Mouse (Mus musculus) liver, embryonic 16.5 days (tissue): ENCODE data around the gene Tnfrsf17. TPM values are rescaled to one million over a fixed set of nuclear protein-coding genes. Genes with fewer than 3 reads are reported as not detected.
A peak's percentile ranks its signal among the peaks of the same experiment; 100 is the strongest.

Experiments
- ATAC-seq: fragments of 200-750 bp; cut with Nextera tagmentation; 2 replicates; pipeline ENCODE4 v1.8.0; 2017; ENCODE audit warnings: low read depth, mild to moderate bottlenecking, moderate number of reproducible peaks, moderate library complexity
- H3K27ac ChIP-seq: fragments of 300-500 bp; sonication (generic); 2 replicates; pipeline ENCODE4 v1.5.1; 2014; ENCODE audit warnings: mild to moderate bottlenecking, low read length
- H3K27me3 ChIP-seq: fragments of 300-500 bp; sonication (generic); 2 replicates; pipeline ENCODE4 v1.6.1; 2014; ENCODE audit warnings: low read depth, low read length, mixed read lengths; ENCODE audit not compliant: control insufficient read depth, insufficient read depth
- H3K36me3 ChIP-seq: fragments of 300-500 bp; sonication (generic); 2 replicates; pipeline ENCODE4 v1.6.1; 2014; ENCODE audit warnings: mild to moderate bottlenecking; ENCODE audit not compliant: control insufficient read depth, insufficient read depth
- H3K4me1 ChIP-seq: fragments of 300-500 bp; sonication (generic); 2 replicates; pipeline ENCODE4 v1.6.1; 2014; ENCODE audit warnings: low read depth, low read length, mixed read lengths; ENCODE audit not compliant: control insufficient read depth
- H3K4me2 ChIP-seq: fragments of 300-500 bp; sonication (generic); 2 replicates; pipeline ENCODE4 v1.6.1; 2014; ENCODE audit warnings: low read depth, low read length, mixed read lengths
- H3K4me3 ChIP-seq: fragments of 300-500 bp; sonication (generic); 2 replicates; pipeline ENCODE4 v1.5.1; 2014; ENCODE audit warnings: low read depth, mild to moderate bottlenecking, low read length
- H3K9ac ChIP-seq: fragments of 300-500 bp; sonication (generic); 2 replicates; pipeline ENCODE4 v1.6.1; 2014; ENCODE audit warnings: low read depth, low read length
- H3K9me3 ChIP-seq: fragments of 300-500 bp; sonication (generic); replicated peaks from 2 replicates; pipeline ENCODE4 v1.6.1; 2016; ENCODE audit warnings: low read length; ENCODE audit not compliant: control insufficient read depth
- WGBS: fragments of 180-500 bp; shearing (Covaris S2); extraction: QIAGEN DNeasy Blood & Tissue Kit; methylation state at CpG from one replicate; pipeline ENCODE4 v1.1.7; 2014; ENCODE audit not compliant: insufficient replicate concordance; 5-methylcytosine and 5-hydroxymethylcytosine counted together
- polyA plus RNA-seq: library from polyadenylated mRNA; unstranded; fragments of >200 nt; fragmentation: Nextera tagmentation; extraction: Ambion mirVana; gene quantifications from 2 replicates; pipeline ENCODE4 v1.2.1, GENCODE M21; 2015

Tnfrsf17 gene
- polyA plus RNA-seq, 1 experiment from 2014 or later: not detected

GRCm38 (mm10) chr16:11322409-11323323, 9.1 kb downstream of the Tnfrsf17 start, which contains the start of gene Snx29:
Gene Snx29 (plus strand): TSS chr16:11322908.
- ATAC-seq: peak; percentile 97
- H3K4me3 ChIP-seq: peak within 1 kb of the TSS; percentile 86
- 5% methylated on average over 59 of the region's 61 CpGs for WGBS

GRCm38 (mm10) chr16:11323324-11324051, 9.9 kb downstream of the Tnfrsf17 start:
- Histone ChIP-seq H3K4me2 (peak overlapping the region; percentile 90), H3K4me1 (peaks cover 9% of the 10 kb centered on the region), H3K9me3 (no peaks in the 10 kb centered on the region), H3K27me3 (no peaks in the 10 kb centered on the region), H3K4me3 (peak overlapping the region; percentile 86), H3K9ac (peak overlapping the region; percentile 82), H3K36me3 (no peaks in the 10 kb centered on the region), H3K27ac (peak overlapping the region; percentile 83)
- WGBS: 8% methylated on average over 17 of the region's 17 CpGs
- ATAC-seq: peak; percentile 35

More at GRCm38 (mm10) chr16:11322409-11323323, 9.1 kb downstream of the Tnfrsf17 start, which contains the start of gene Snx29:
- Histone ChIP-seq H3K4me2 (peak within 1 kb of the TSS; percentile 90), H3K4me1 (peaks cover 9% of the 10 kb centered on the region), H3K9ac (peak within 1 kb of the TSS; percentile 82), H3K27ac (peak within 1 kb of the TSS; percentile 83), H3K36me3 (no peaks in the 10 kb centered on the region), H3K9me3 (no peaks in the 10 kb centered on the region), H3K27me3 (no peaks in the 10 kb centered on the region)

GRCm38 (mm10) chr16:11330081-11330800, 16.6 kb downstream of the Tnfrsf17 start:
- 61% methylated on average over 3 of the region's 3 CpGs for WGBS
- Histone ChIP-seq H3K4me2 (no peak overlapping the region), H3K4me3 (no peak overlapping the region), H3K27me3 (no peaks in the 10 kb centered on the region), H3K27ac (no peak overlapping the region), H3K9ac (no peak overlapping the region), H3K4me1 (no peaks in the 10 kb centered on the region; the same call in 1 of the 2 replicates), H3K36me3 (no peaks in the 10 kb centered on the region), H3K9me3 (no peaks in the 10 kb centered on the region; the same call in 1 of the 2 replicates)
- no peak for ATAC-seq

GRCm38 (mm10) chr16:11331030-11331429, 17.4 kb downstream of the Tnfrsf17 start:
- Histone ChIP-seq H3K4me2 (no peak overlapping the region), H3K27ac (no peak overlapping the region)

GRCm38 (mm10) chr16:11343292-11343815, 29.7 kb downstream of the Tnfrsf17 start:
- Histone ChIP-seq H3K9ac (no peak overlapping the region), H3K36me3 (no peaks in the 10 kb centered on the region), H3K27ac (0 out of 2 replicates have a peak overlapping the region, but pooled peaks have one; percentile 6), H3K27me3 (no peaks in the 10 kb centered on the region), H3K4me2 (no peak overlapping the region), H3K4me3 (no peak overlapping the region), H3K9me3 (no peaks in the 10 kb centered on the region), H3K4me1 (no peaks in the 10 kb centered on the region)
- 41% methylated on average over 4 of the region's 4 CpGs for WGBS
- ATAC-seq: peak; percentile 76

More at GRCm38 (mm10) chr16:11331030-11331429, 17.4 kb downstream of the Tnfrsf17 start:
- Histone ChIP-seq H3K36me3 (no peaks in the 10 kb centered on the region), H3K4me3 (no peak overlapping the region), H3K4me1 (no peaks in the 10 kb centered on the region; the same call in 1 of the 2 replicates), H3K27me3 (no peaks in the 10 kb centered on the region), H3K9ac (no peak overlapping the region), H3K9me3 (no peaks in the 10 kb centered on the region; the same call in 1 of the 2 replicates)
- no peak for ATAC-seq
- 69% methylated on average over 1 of the region's 1 CpGs for WGBS

GRCm38 (mm10) chr16:11351903-11352302, 38.3 kb downstream of the Tnfrsf17 start:
- Histone ChIP-seq H3K9me3 (no peaks in the 10 kb centered on the region), H3K36me3 (no peaks in the 10 kb centered on the region), H3K27ac (no peak overlapping the region), H3K27me3 (no peaks in the 10 kb centered on the region), H3K4me2 (no peak overlapping the region), H3K4me3 (no peak overlapping the region), H3K9ac (no peak overlapping the region), H3K4me1 (no peaks in the 10 kb centered on the region)
- 38% methylated on average over 7 of the region's 7 CpGs for WGBS
- ATAC-seq: no peak; the same call in 1 of the 2 replicates

- Histone ChIP-seq H3K27ac (no peak overlapping the region), H3K4me1 (no peaks in the 10 kb centered on the region), H3K9ac (no peak overlapping the region), H3K9me3 (no peaks in the 10 kb centered on the region), H3K4me2 (no peak overlapping the region), H3K4me3 (no peak overlapping the region), H3K36me3 (no peaks in the 10 kb centered on the region), H3K27me3 (no peaks in the 10 kb centered on the region)
- ATAC-seq: no peak
- WGBS: 53% methylated on average over 5 of the region's 5 CpGs
These were observed 45.6 kb downstream of the Tnfrsf17 start for GRCm38 (mm10) chr16:11359173-11359572.

- ATAC-seq: no peak
- H3K27ac ChIP-seq: no peak overlapping the region
- WGBS: 66% methylated on average over 10 of the region's 10 CpGs
These were observed 46.3 kb downstream of the Tnfrsf17 start for GRCm38 (mm10) chr16:11359919-11360318.

More at GRCm38 (mm10) chr16:11359919-11360318, 46.3 kb downstream of the Tnfrsf17 start:
- no peaks in the 10 kb centered on the region for H3K9me3 ChIP-seq
- no peak overlapping the region for H3K4me3 ChIP-seq
- no peaks in the 10 kb centered on the region for H3K4me1 ChIP-seq
- H3K36me3 ChIP-seq: no peaks in the 10 kb centered on the region
- H3K9ac ChIP-seq: no peak overlapping the region
- no peak overlapping the region for H3K4me2 ChIP-seq
- no peaks in the 10 kb centered on the region for H3K27me3 ChIP-seq
